Mouse (Mus musculus) left cerebral cortex, adult 2 months (tissue): Measurements from ENCODE around the gene Trim8. TPM values are rescaled to one million over a fixed set of nuclear protein-coding genes. Genes with fewer than 3 reads are reported as not detected.
A peak's percentile ranks its signal among the peaks of the same experiment; 100 is the strongest.

Source experiments
- DNase-seq, 2 experiments: peaks; one replicate each; pipeline ENCODE4 v3.0.0; 2021 to 2022; ENCODE audit warnings: low spot score in 2 of 2, mixed read lengths in 1 of 2; ENCODE audit errors: extremely low spot score in 1 of 2
- H3K27ac ChIP-seq: fragments of 200-600 bp; 2 replicates; pipeline ENCODE4 v1.8.1; 2022
- H3K4me3 ChIP-seq: fragments of 200-600 bp; 2 replicates; pipeline ENCODE4 v1.8.1; 2022
- CTCF ChIP-seq: fragments of 200-600 bp; IDR thresholded peaks from 2 replicates; pipeline ENCODE4 v1.8.1; 2022; ENCODE audit warnings: antibody characterized with exemption, mild to moderate bottlenecking, moderate library complexity
- intact Hi-C: fragments of 180-260 bp; cut with DNase I; formaldehyde crosslinking; loops from one replicate; pipeline ENCODE4 v1.15.1; 2025
- total RNA-seq, 2 experiments: library from RNA; stranded (reverse); gene quantifications; 2 replicates each; pipeline ENCODE4 v1.2.3; 2021

The Trim8 gene
- total RNA-seq, 2 experiments from 2014 or later, result 114 to 121 TPM

GRCm38 (mm10) chr19:46521698-46522097 is 20.2 kb downstream of the Trim8 start:
- H3K27ac ChIP-seq, result no peak overlapping the region
- intact Hi-C loops, result no loop called here

GRCm38 (mm10) chr19:46522433-46523044 is 21.0 kb downstream of the Trim8 start:
- DNase-seq, result no peak
- TF ChIP-seq CTCF, result no peak
- no peak overlapping the region for H3K4me3 ChIP-seq
- H3K27ac ChIP-seq, result no peak overlapping the region
- intact Hi-C loops, result loop anchor here (1.0 kb wide), 1 partner anchor 20 kb away; no protein-coding TSS in a partner anchor

More at GRCm38 (mm10) chr19:46521698-46522097, 20.2 kb downstream of the Trim8 start:
- no peak overlapping the region for H3K4me3 ChIP-seq
- no peak for TF ChIP-seq CTCF
- DNase-seq, result no peak

DNA sequence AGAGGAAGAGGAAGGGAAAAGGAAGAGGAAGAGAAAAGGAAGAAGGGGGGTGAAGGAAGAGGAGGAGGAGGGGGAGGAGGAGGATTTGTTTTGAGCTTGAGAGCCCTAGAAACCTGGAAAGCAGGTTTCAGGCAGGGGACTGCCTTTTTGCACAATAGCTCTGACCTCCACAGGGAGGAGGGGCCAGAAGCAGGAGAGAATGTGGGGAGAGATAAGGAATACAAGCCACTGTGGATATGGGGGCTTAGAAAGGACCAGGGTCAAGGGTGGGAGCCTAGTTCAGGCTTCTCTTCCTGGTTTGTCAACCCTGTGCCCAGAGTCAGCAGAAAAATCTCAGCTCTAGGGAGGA is 21.6 kb downstream of the Trim8 start:
- DNase-seq, result no peak
- Histone ChIP-seq H3K27ac (peak overlapping the region; percentile 75; the same call in 1 of the 2 replicates), H3K4me3 (peak overlapping the region; percentile 9; the same call in 1 of the 2 replicates)
- TF ChIP-seq CTCF, result no peak
- intact Hi-C loops, result loop anchor here (1.0 kb wide), 1 partner anchor 21 kb away; no protein-coding TSS in a partner anchor

GRCm38 (mm10) chr19:46523480-46524151 is 22.1 kb downstream of the Trim8 start:
- peak; percentile 71 to 75 for DNase-seq
- intact Hi-C loops, result loop anchor here (1.0 kb wide), 1 partner anchor 21 kb away; no protein-coding TSS in a partner anchor
- TF ChIP-seq CTCF, result no peak
- Histone ChIP-seq H3K4me3 (peak overlapping the region; percentile 22), H3K27ac (peak overlapping the region; percentile 75)

DNA sequence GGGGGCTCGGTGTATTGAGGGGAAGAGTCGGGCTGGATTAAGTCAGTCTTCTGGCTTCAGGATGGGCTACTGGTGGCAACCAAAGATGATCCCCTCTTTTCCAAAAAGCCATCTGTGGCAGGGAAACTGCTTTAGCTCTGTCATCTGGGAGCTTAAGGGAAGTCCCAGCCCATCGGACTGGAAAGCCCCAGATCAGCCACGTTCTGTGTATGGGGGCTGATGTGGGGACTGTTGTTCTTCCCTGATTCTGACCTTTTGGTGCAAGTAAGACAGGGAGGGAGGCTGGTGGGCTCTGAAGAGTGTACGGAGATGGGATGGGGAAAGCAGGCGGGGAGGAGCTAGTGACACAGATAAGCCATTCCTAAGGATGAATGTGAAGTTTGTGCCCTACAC is 22.6 kb downstream of the Trim8 start:
- intact Hi-C loops, result no loop called here
- TF ChIP-seq CTCF, result no peak
- Histone ChIP-seq H3K4me3 (peak overlapping the region; percentile 22; the same call in 1 of the 2 replicates), H3K27ac (peak overlapping the region; percentile 75)
- DNase-seq, result no peak

- Histone ChIP-seq H3K4me3 (no peak overlapping the region), H3K27ac (peak overlapping the region; percentile 75; the same call in 1 of the 2 replicates)
- DNase-seq, result no peak
- intact Hi-C loops, result loop anchor here (5.0 kb wide), 1 partner anchor 127 kb away; the partner anchor contains the start of genes Actr1a and Sufu
- peak; percentile 29 for TF ChIP-seq CTCF
These were observed 23.3 kb downstream of the Trim8 start for GRCm38 (mm10) chr19:46524601-46525321.

DNA sequence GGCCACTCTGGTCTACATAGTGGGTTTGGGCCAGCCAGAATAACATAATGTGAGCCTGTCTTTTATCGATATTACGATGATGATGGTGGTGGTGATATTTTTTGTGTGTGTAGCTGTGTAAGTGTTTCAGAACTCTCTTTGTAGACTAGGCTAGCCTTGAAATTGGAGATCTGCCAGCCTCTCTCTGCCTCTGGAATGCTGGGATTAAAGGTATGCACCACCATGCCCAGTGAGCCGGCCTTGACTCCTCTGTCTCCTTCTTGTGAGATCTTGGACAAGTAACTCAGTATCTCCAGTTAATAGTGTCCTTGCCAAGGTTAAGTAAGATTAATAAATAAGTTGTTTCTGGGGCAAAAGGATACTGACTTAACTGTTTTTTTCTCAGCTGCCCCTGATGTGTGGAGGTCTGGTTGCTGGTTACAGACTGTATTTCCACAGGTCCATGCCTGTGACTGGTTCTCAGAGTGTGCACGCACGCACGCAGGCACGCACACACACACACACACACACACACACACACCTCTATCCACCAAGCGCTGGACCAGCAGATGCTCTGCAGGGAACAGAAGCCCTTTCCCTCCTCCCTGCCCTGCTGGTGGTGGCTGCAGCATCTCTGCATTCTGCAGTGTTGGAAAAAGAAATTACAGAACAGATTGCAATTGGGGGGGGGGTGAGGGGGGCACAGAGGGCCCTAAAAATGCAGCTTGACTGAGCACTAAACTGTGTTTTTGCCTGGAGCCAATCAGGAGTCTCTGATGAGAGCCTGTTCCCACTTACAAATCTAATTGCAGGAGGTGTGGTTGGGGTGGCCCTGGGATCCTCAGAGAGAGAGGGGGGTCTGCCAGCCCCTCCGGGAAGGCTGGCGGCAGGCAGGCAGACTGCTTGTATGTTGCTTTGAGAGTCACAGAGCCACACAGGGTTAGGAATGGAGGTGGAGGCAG is 24.5 kb downstream of the Trim8 start:
- DNase-seq, result no peak
- intact Hi-C loops, result loop anchor here (5.0 kb wide), 1 partner anchor 129 kb away; the partner anchor contains the start of genes Actr1a and Sufu
- TF ChIP-seq CTCF, result no peak
- H3K4me3 ChIP-seq, result no peak overlapping the region
- H3K27ac ChIP-seq, result no peak overlapping the region

DNA sequence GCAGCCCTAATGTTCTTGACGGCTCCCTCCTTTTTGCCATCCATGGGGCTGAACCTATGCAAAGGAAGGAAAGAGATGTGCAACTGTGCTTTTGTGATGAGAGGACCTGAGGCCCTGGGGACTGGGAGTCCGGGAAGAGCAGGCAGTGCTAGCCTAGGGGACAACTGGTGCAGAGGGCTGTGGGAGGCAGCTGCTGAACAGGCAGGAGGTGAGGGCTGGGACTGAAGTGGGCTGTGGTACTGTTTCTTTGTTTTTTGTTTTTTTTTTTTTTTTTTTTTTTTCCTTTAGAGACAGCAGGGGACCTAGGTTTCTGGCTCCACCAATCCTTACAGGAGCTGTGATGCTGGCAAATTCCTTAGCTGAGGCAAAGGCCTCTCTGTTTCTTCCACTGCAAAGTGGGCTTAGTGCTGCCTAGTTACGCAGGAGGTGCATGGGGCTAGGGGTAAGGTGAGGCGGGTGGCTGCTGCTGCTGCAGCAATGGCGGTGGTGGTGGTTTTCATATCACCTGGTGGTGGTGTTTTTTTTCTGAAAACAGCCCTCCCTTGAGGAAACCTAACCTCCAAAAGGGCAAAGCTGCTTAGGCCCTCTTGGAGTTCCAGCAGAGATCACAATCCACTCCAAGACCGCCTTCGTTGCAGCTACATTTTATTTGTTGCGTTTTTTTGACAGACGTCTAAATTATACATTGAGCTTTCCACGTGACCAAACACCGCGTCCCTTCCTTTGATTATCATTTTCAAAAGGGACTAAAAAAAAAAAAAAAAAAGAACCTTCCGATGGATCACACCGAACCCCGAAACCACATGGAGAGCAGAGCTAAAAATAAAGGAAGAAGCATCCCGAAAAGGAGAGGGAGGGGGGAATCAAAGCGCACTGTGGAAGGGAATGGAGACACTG is 26.4 kb downstream of the Trim8 start:
- no peak for DNase-seq
- Histone ChIP-seq H3K4me3 (peak overlapping the region; percentile 42), H3K27ac (peak overlapping the region; percentile 88)
- TF ChIP-seq CTCF, result no peak
- intact Hi-C loops, result loop anchor here (5.0 kb wide), 1 partner anchor 131 kb away; the partner anchor contains the start of genes Actr1a and Sufu

- peak; percentile 23 for TF ChIP-seq CTCF
- DNase-seq, result no peak
- Histone ChIP-seq H3K4me3 (peak overlapping the region; percentile 42), H3K27ac (peak overlapping the region; percentile 88)
- intact Hi-C loops, result loop anchor here (5.0 kb wide), 1 partner anchor 131 kb away; the partner anchor contains the start of genes Actr1a and Sufu
These were observed 27.2 kb downstream of the Trim8 start for GRCm38 (mm10) chr19:46528529-46529213.
